Mouse (Mus musculus) ES-E14 (cell line): ENCODE measurements around the gene Rbfox2.

Experiments
- CHD2 ChIP-seq: IDR thresholded peaks from 2 replicates; pipeline ENCODE4 v1.6.1; 2014; ENCODE audit warnings: mild to moderate bottlenecking, low read depth, low read length, inconsistent platforms
- HCFC1 ChIP-seq: IDR thresholded peaks from 2 replicates; pipeline ENCODE4 v1.6.1; 2012; ENCODE audit warnings: low read length, inconsistent platforms, borderline replicate concordance; ENCODE audit not compliant: insufficient read depth
- MAFK ChIP-seq: IDR thresholded peaks from 2 replicates; pipeline ENCODE4 v1.6.1; 2014; ENCODE audit warnings: mild to moderate bottlenecking, low read depth, low read length, inconsistent platforms; ENCODE audit not compliant: insufficient read depth
- ZNF384 ChIP-seq: IDR thresholded peaks from 2 replicates; pipeline ENCODE4 v1.6.1; 2012; ENCODE audit warnings: low read depth, low read length, inconsistent platforms

DNA sequence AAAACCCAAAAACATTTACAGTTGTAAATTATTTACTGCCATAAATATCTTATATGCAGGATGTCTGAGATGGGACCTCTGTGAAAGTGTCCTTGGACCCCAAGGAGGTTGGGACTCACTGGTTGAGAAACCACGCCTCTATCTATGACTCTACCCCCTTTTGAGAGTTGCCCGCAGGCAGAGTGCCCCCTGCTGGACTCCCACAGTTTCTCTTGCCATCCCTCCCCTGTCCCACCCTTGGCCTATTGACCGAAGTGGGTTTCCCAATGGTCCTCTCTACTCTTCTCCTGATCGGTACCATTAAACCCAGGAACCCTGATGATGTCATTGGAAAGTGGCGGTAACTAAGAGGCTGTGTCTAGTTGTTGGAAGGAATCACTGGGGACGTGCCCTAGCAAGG, 35.2 kb upstream of the Rbfox2 start:
- TF ChIP-seq MAFK (no peak), CHD2 (no peak), ZNF384 (no peak), HCFC1 (no peak)
